Mouse (Mus musculus) neural tube, embryonic 10.5 days (tissue): ENCODE data around the gene Gm42372.
"Not testable (repeated sequence)": the region's sequence is repeated elsewhere in the genome, so short reads cannot be mapped to it uniquely, and the experiment has no call there.

ENCODE experiments used
- DNase-seq: peaks from one replicate; pipeline ENCODE4 v3.0.0-alpha.2; 2017; ENCODE audit warnings: low spot score; ENCODE audit errors: extremely low spot score

Gm42372 gene

DNA sequence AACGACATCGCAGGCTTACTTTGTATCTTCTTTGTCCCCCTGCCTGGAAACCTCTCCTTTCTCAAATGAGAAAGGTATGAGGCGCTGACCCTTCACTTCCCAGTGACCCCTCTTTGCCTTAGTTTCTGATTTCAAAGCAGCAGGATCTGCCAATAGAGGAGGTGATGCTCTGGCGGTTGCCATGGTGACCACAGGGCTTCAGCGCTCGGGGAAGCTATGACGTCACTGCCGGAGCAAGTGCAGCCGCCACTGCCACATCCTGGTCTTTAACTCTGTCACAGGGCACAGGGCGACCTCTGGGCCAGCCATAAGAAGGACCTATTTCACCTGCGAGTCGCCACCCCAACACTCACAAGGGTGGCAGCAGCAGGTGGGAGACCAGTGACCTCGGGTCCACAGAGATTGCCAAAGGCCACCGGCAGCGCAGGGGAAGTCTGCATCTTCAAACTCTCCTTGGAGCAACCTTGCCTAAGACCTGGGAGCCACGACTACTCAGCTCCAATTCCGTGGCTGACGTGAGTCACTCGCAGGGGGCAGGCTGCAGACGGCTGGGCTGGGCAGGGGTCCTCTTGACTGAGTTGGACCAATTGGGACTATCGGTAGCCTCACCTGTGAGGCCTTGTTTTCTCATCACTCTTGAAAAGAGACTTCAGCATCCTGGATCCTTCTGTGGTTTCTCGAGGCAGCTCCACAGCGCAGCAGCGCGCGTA lies at the start of gene Gm42372:
Gm42372 (plus strand) TSS at position 228 of the 710 bp plus-strand sequence.
- peak; percentile 88 for DNase-seq

DNA sequence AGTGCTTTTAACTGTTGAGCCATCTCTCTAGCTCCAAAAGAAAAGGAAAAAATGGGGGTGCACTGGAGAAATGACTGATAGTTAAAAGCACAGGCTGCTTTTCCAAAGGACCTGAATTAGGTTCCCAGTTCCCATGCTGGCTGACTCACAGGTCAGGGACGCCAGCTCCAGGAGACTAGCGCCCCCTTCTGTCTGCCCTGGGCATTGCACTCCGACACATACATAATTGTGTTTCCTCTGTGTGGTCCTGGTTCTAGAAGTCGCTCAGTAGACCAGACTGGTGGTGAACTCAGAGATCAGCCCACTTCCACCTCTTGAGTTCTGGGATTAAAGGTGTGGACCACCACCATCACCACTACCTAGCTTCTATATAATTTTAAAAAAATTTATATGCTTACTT lies 45.6 kb upstream of the Gm42372 start:
- no peak for DNase-seq

DNA sequence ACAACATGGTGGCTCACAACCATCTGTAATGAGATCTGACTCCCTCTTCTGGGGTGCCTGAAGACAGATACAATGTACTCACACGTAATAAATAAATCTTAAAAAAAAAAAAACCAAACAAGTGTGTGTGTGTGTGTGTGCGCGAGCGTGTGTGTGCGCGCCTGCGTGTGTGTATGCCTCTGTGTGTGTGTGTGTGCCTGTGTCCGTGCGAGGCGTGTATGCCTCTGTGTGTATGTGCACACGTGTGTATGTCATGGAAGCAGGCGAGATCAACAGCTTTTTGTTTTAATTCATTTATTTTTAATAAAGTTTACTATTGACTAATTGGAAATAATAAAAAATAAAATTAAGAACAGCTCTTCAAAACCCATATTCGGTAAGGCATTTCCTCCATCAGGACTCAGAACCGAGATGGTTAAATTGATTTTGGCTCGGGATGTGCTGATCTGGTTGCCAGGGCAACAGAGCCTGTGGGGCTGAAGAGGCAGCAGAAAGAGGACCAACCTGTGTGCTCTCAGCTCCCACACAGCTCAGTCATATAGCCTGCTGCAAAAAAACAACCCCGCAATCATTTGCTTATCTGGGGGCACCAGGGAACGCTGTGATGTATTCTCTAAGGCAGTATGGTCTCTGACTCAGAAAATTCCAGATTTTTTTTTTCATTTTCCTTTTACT lies 44.6 kb upstream of the Gm42372 start:
- DNase-seq, result no peak

DNA sequence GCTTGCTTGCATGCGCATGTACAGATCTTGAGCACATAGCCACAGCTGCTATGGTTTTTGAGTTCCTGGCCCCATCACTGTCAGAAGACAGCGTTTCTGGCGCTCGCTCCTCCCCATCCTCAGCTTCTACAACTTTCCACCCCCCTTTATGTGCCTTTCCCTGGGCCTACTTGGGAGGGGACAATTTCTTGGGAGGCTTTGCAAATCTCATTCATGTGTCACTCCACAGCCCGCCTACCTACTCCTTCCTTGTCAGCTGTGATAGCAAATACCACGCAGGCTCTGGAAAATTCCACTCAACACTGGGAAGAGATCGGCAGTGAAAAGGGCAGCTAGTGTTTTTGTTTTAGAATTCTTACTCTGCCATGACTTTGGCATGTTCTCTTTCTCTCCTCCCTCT lies 42.6 kb upstream of the Gm42372 start:
- no peak for DNase-seq

DNA sequence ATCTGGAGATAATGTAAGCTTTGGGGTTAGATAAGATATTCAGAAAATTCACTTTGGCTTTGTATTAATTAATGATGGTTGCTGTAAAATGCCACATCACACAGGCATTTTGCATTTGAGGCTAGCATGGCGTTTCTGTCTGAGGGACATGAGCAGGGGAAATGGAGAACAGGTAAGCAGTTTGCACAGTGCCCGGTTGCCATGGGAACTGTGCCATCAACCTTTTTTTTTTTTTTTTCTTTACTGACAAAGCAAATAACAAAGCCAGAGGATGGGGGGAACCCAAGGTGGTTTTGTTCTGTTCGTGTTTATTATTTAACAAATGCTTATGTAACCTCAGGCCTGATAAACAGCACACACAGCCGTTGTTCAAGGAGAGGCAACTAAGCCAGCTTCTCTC lies 40.0 kb upstream of the Gm42372 start:
- no peak for DNase-seq

DNA sequence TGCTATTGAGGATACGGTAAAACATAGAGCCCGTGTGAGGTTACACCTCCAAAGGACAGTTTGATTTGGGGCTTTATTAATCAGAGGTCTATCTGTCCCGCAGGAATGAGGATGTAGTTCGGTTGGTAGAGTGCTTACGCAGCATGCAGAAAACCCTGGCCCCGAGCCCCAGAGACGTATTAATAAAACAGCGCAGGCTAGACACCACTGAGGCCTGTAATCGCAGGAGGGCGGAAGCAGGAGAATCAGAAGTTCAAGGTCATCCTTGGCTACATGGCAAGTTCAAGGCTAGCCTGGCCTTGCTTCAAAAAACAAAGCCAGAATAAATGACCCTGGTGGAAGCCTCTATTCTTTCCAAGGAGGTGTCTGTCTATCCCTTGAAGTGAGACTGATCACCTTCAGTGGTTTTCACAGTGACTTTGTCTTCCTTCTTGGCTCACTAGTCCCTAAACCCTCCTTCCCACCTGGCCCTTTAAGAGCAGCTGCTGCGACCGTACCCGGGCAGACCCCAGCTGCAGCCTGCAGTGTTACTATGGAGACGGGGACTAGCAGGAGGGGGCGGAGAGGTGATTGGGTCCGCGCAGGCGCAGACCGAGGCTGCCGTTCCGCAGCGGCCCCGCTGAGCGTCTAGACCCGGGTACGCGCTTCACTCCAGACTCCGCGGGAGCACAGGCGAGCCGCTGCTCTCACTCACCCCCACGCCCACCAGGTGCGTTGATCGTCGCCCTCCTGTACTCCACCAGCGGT lies 38.7 kb upstream of the Gm42372 start, which contains the start of gene Pnmal2:
Pnmal2 (plus strand) TSS at position 622 of the 747 bp plus-strand sequence.
- DNase-seq, result peak; percentile 91

DNA sequence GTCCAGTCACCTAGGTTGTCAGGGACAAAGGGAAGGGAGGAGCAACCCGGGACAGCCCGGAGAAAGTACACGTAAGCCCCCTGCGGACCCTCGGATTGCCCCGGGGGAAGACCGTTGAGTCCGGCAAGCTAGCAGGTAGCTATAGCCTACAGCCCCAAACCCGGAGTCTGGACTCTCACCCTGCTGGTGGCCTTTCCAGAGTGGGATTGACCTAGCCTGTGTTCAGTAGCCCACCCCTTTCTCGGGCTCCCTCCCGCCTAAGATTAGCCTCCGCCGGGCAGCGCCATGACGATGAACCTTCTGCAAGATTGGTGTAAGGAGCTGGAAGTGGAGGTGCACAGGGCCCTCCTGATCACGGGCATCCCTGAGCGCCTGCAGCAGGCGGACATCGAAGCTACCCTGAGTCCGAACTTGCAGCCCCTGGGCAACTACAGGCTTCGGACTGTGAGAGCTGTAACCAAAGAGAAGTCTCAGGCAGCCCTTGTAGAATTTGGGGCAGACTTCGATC lies 38.0 kb upstream of the Gm42372 start:
- DNase-seq, result no peak

DNA sequence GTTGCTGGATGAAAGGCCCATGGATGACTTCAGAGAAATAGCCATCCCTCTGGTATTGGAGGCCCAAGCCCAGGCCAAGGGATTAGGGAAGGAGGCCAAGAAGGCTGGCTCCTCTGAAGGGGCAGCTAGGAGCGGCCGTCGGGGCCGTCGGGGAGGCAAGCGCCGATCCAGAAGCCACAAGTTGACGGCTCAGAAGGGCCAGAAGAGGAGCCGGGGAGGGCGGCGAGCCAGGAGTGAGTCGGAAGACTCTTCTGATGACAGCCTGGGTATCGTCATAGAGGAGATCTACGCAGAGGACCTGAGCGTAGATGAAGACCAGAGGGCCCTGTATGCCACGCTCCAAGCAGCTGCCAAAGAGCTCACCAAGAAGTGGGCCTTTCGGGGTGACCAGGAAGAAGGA lies 37.5 kb upstream of the Gm42372 start:
- DNase-seq, result peak; percentile 41

DNA sequence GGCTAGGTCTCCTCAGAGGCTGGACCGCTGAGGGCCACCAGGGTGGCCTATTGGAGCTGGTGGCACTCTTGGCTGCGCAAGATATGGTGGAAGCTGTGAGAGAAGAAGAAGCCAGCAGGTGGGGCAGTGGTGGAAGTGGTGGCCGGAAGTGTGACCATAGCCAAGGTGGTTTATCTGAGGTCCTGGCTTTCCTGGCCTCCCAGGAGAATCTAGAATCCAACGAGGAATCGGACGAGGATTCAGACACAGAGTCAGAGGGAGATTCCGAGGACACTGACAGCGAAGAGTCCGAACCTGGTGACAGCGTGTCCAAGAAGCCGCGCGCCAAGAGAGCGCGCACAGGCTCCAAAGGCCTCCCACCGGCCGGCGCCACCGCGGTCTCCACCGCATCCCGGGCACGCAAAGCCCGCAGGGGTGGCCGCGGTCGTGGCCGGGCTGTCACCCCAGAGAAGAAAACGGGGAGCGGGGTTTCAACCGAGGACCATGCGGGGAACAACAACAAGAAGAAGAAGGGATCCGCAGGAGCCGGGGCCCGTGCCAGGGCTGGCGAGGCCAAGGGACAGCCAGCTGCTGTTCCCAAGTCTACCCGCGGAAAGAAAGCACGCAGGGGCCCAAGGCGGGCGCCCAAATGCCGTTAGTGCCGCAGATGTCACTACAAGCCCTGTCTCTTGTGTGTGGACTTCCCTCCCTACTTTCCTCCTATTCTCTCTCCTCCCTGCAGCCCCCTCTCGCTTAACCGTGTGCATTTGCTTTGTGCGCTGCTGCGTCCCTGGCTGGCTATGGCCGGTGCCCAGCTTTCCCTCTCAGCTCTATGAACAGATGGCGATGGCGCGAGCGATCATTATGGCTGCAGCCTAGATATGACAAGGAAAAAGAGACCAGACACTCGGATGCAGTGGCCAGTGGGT lies 36.2 kb upstream of the Gm42372 start:
- DNase-seq, result peak; percentile 53

DNA sequence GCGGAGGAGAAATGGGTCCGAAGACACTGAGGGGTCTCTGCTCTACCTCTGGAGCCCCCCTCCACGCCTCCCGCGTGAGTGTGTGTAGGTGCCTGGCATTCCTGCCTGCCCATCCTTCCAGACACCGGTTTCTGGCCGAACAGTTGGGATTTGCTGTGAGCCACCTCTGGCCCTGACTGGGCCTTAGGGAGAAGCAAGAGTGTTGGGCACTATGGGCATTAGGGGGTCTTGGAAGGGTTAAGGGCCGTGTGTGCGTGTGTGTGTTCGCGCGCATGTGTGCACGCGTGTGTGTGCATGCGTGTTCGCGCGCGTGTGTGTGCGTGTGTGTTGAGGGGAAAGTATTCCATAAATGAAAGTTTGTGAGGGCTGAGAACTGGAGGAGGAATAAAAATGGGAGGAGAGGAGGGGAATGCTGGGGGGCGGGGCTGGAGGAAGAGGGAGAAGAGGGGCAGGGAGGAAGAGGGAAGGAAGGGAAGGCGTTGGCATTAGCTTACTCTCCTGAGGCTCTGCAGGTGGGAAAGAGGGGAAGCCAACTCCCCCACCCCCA lies 35.5 kb upstream of the Gm42372 start:
- no peak for DNase-seq

DNA sequence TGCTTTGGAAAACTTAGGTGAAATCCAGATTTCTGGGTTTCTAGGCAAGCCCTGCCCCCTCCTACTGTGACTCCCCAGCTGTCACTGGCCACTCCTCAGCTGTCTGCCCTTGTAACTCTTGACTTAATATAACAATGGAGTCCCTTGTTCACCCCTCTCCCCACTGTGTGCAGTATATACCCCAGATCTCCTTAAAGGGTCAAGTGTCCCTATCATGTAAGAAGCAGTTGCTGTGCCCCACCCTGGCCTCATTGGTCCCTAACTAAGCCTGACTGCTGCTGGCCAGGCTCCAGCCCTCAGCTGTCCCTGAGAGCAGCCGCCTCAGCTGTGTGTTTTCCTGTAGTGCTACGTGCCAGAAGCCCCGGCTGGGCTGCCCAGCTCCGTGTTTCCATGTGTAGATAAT lies 34.9 kb upstream of the Gm42372 start:
- peak; percentile 26 for DNase-seq

DNA sequence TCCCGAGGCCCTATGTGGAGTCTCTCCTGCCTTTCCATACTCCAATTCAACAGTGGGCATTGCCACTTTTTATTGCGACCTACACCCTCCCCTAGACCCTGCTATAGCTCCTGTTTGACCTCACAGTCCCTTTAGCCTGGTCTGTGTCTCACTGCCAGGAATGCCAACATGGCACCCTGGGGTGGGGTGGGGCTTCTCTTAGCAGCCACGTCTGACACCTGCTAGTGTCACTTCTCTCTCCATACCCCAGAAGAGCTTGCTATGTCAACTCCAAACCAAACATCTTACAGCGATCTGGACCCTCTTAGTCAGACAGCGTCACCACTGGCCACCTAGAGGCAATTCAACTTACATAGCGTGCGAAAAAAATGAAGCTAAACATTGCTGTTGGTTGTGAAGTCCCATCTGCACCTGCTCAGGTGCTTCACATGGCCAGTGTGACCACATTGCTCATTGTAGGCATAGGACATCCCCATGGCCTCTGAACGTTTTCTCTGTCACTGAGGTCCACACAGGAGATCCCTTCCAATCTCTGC lies 33.9 kb upstream of the Gm42372 start:
- no peak for DNase-seq

DNA sequence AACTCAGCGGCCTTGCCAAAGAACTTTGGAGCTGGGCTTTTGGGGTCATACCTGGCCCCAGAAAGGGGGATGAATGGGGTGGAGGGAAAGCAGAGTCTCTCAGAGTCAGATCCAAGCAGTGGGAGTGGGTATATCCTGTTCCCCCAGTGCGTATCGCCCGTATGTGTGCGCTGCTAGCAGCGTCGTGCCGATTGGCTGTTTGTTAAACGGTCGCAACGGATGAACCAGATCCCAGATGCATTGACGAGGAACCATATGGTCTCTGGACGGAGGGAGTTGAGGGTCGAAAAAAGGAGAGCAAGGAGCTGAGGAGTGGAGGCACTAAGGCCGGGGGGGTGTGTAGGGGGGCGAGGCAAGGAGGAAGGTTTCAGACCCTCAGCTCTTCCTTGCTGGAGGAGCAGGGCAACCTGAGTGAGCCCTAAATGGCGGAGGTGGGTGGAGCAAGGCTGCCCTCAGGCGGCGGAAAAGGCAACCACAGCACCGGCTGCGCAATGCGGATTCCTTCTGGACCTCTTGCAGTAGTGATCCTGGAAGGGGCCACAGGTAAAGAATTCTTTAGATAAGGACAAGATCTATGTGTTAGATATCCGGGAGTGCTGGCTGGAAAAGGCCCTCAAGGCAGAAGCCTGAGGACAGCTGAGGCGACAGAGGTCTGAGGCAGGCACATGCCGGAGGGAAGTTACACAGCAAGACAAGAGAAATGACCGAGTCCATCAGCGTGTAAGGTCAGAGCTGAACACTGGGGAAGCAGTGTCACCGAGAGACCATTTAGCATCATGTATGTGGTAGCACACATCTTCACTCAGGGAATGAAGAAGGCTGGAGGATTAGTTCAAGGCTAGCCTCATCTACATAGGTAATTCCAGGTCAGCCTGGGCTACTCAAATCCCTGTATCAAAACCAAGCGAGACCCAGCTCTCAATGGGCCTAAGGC lies 32.7 kb upstream of the Gm42372 start:
- DNase-seq, result peak; percentile 85

DNA sequence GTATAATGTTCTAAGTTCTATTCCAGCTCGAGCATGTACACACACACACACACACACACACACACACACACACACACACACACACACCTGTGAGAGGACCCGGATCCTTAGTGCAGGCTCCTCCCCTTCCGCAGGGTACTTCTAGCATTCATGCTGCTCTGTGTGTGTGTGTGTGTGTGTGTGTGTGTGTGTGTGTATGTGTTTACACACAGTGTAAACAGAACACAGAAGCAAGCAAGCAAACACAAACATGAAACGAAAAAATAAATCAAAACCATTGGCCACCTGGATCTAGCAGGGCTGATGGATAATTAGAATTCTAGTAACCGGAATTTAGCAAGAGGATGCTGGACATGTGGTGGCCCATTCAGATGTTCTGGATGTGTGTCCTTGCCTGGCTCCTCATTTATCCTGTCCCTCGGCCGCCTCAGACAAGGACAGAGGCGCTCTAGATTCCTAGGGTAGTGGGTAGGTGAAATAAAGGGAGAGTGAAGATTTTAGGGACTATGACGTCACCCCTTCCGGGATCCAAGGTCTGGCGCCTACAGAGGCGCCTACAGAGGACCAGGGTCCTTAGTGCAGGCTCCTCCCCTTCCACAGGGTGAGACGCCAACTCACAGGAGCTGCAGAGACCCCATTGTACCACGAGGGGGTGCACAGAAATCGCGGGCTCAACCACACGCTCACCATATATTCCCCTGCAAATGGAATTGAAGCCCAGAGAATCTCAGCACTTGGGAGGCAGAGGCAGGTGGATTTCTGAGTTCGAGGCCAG lies 31.8 kb upstream of the Gm42372 start:
- DNase-seq, result peak; percentile 77

DNA sequence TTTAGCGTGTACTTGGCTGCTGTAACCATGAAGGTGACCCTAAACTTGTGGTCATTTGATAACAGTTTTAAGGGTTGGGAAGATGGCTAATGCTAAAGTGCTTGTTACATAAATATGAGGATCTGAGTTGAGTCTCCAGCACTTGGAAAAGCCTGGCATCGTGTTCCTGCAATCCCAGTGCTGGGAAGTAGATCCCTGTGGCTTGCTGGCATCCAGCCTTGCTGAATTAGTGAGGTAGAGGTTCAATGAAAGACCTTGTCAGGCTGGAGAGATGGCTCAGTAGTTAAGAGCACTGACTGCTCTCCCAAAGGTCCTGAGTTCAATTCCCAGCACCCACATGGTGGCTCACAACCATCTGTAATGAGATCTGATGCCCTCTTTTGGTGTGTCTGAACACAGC lies 29.1 kb upstream of the Gm42372 start:
- DNase-seq, result not testable (repeated sequence)

DNA sequence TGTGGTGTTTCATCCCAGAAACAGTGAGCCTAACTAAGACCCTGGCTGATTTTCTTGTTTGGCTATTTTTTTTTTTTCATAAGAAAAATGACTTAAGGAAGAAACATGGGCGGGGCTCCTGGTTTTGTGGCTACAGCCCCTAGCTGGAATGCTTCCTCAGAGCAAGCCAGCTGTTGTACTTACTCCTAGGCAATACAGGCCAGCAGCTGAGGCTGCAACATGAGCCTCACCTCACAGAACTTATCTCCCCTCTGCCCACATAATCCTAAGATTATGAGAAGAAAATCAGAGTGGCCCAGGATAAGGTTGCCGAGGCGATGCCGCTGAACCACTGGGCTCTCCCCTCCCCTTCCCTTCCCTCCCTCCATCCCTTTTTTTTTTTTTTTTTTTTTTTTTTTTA lies 27.2 kb upstream of the Gm42372 start:
- DNase-seq, result no peak

DNA sequence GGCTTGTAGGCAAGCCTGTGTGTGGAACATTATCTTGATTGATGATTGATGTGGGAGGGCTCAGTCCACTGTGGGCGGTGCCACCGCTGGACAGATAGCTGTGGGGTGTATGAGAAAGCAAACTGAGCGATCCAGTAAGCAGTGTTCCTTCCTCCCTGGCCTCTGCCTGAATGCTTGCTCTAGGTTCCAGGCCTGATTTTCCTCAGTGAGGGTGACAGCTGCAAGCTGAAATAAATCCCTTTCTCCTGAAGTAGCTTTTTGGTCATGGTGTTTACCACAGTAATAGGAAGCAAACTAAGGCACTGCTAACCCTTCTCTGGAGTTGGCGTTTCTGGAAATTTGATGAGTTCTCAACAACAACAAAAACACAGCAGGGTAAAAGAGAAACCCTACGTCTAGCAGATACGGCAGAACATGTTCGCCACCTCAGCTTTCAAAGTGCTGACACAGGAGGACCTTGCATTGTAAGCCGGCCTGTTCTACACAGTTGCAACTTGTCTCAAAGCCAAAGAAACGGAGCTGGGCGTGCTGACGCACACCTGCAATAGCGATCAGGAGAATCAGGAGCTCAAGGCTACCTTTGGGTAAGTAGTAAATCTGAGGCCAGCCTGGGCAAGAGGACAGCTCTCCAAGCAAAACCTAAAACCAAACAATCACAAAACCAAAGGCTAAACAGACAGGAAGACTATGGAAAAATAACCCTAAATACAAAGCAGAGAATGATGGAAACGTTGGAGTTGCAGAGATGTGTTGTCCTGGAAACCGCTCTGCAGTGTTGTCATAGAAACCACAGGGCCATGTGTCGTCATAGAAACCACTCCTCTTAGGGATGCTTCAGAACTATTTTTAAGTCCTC lies 26.2 kb upstream of the Gm42372 start:
- DNase-seq, result no peak
